Mouse (Mus musculus): ENCODE measurements around the gene Btbd11. TPM values are rescaled to one million over a fixed set of nuclear protein-coding genes. Genes with fewer than 3 reads are reported as not detected.

Gene Btbd11
- polyA plus RNA-seq, 1 experiment from 2014 or later = 1.6 TPM

DNA sequence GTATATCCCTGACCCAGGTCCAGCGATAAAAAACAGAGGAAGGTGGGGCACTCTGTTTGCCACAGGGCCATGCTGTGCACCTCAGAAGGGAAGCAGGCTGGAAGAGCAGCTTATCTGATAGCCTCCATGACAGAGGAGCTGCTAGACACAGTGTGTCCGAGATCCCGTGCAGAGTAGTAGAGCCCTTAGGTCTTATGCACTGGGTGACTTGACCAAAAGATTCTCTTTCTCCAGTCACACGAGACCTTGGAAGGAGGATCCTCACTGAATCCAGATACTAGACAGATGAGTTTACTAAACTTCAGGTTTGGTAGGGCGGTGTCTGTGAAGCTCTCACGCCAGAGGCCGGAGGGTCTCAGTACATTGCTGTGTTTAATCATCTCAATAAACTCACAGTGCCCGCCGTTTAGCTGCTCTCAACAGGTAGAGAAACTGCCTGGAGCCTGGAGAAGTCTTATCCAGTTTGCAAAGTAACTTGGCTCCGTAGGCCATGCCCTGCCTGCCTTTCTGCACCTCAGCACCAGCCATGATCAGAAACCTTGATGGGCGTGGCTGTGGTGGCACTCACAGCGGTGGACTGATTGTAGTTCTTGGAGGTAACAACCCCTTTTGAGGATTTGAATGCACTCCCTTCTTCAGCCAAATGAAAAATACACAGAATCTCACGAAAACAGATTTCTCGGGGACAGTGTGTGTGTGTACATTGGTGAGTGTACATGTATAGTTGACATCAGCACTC is 155.4 kb downstream of the Btbd11 start:
- H3K36me3 ChIP-seq = no peaks in the 10 kb centered on the region
- H3K27ac ChIP-seq = no peak overlapping the region
- 87% methylated on average over 14 of the region's 14 CpGs for WGBS
- H3K4me2 ChIP-seq (replicated peaks) = no peak overlapping the region
- no peak overlapping the region for H3K9ac ChIP-seq
- ATAC-seq = no peak
- H3K27me3 ChIP-seq (replicated peaks) = no peaks in the 10 kb centered on the region
- no peaks in the 10 kb centered on the region for H3K4me1 ChIP-seq (replicated peaks)
- no peak overlapping the region for H3K4me3 ChIP-seq (replicated peaks)
- H3K9me3 ChIP-seq = no peaks in the 10 kb centered on the region

DNA sequence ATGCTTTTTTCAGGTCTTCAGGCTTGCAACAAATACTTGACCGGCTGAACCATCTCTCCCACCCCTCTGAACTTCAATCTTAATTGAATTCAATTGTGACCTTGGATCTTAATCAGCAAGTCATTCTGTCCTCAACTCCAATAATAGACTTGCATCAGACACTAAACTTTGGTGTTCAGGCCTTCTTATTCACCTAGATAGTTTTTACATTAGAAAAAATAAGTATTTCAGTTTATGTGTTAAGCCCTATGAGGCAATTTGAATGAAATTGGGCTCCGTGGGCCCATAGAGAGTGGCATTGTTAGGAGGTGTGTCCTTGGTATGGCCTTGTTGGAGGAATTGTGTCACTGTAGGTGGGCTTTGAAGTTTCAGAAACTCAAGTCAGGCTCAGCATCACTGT is 156.7 kb downstream of the Btbd11 start:
- Histone ChIP-seq H3K27ac (no peak overlapping the region), H3K27me3 (replicated peaks) (no peaks in the 10 kb centered on the region), H3K9me3 (no peaks in the 10 kb centered on the region), H3K4me1 (replicated peaks) (no peaks in the 10 kb centered on the region), H3K36me3 (no peaks in the 10 kb centered on the region), H3K4me3 (replicated peaks) (no peak overlapping the region), H3K4me2 (replicated peaks) (no peak overlapping the region), H3K9ac (no peak overlapping the region)
- ATAC-seq = no peak
- WGBS = 89% methylated on average over 2 of the region's 2 CpGs

GRCm38 (mm10) chr10:85544991-85545390 is 158.4 kb downstream of the Btbd11 start:
- Histone ChIP-seq H3K36me3 (no peaks in the 10 kb centered on the region), H3K27ac (no peak overlapping the region), H3K9me3 (no peaks in the 10 kb centered on the region), H3K27me3 (replicated peaks) (no peaks in the 10 kb centered on the region), H3K4me2 (replicated peaks) (no peak overlapping the region), H3K9ac (no peak overlapping the region), H3K4me3 (replicated peaks) (no peak overlapping the region), H3K4me1 (replicated peaks) (no peaks in the 10 kb centered on the region)
- WGBS = 46% methylated on average over 5 of the region's 5 CpGs
- ATAC-seq = no peak

GRCm38 (mm10) chr10:85555193-85555592 is 168.6 kb downstream of the Btbd11 start:
- WGBS = 63% methylated on average over 8 of the region's 8 CpGs

GRCm38 (mm10) chr10:85561418-85561817 is 174.8 kb downstream of the Btbd11 start:
- 91% methylated on average over 14 of the region's 14 CpGs for WGBS
- Histone ChIP-seq H3K4me2 (replicated peaks) (no peak overlapping the region), H3K9ac (no peak overlapping the region), H3K4me3 (replicated peaks) (no peak overlapping the region), H3K27ac (no peak overlapping the region), H3K27me3 (replicated peaks) (no peaks in the 10 kb centered on the region), H3K4me1 (replicated peaks) (no peaks in the 10 kb centered on the region), H3K36me3 (no peaks in the 10 kb centered on the region), H3K9me3 (no peaks in the 10 kb centered on the region)
- no peak for ATAC-seq

More at GRCm38 (mm10) chr10:85555193-85555592, 168.6 kb downstream of the Btbd11 start:
- Histone ChIP-seq H3K4me3 (replicated peaks) (no peak overlapping the region), H3K27me3 (replicated peaks) (no peaks in the 10 kb centered on the region), H3K36me3 (no peaks in the 10 kb centered on the region), H3K27ac (no peak overlapping the region), H3K9ac (no peak overlapping the region), H3K4me2 (replicated peaks) (no peak overlapping the region), H3K9me3 (no peaks in the 10 kb centered on the region), H3K4me1 (replicated peaks) (no peaks in the 10 kb centered on the region)
- no peak for ATAC-seq

- Histone ChIP-seq H3K9ac (no peak overlapping the region), H3K4me1 (replicated peaks) (no peaks in the 10 kb centered on the region), H3K27me3 (replicated peaks) (no peaks in the 10 kb centered on the region), H3K36me3 (no peaks in the 10 kb centered on the region), H3K4me2 (replicated peaks) (no peak overlapping the region), H3K4me3 (replicated peaks) (no peak overlapping the region), H3K9me3 (no peaks in the 10 kb centered on the region), H3K27ac (no peak overlapping the region)
- 85% methylated on average over 5 of the region's 5 CpGs for WGBS
- ATAC-seq = no peak
Observed at GRCm38 (mm10) chr10:85571456-85571855, 184.8 kb downstream of the Btbd11 start.

DNA sequence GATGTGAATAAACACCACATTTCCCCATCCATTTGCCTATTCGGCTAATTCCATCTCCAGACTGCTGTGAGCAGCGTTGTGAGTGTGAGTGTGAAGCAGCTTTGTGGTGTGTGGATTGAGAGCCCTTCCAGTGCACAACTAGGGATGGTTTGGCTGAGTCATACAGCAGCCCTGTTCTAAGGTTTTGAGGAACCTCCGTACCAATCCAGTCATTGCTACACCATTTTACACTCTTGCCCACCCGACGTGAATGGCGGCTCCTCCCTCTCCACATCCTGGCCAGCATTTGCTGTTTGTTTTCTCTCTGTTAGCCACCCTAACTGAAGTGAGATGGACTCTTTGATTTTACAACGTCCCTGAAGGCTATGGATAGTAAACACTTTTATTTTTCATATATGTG is 186.0 kb downstream of the Btbd11 start:
- H3K4me3 ChIP-seq (replicated peaks) = no peak overlapping the region
- no peaks in the 10 kb centered on the region for H3K36me3 ChIP-seq
- H3K9me3 ChIP-seq = no peaks in the 10 kb centered on the region
- no peaks in the 10 kb centered on the region for H3K4me1 ChIP-seq (replicated peaks)
- no peak for ATAC-seq
- 81% methylated on average over 7 of the region's 7 CpGs for WGBS
- H3K27ac ChIP-seq = no peak overlapping the region
- H3K27me3 ChIP-seq (replicated peaks) = no peaks in the 10 kb centered on the region
- H3K9ac ChIP-seq = no peak overlapping the region
- H3K4me2 ChIP-seq (replicated peaks) = no peak overlapping the region

- Histone ChIP-seq H3K36me3 (no peaks in the 10 kb centered on the region), H3K27me3 (replicated peaks) (no peaks in the 10 kb centered on the region), H3K4me3 (replicated peaks) (no peak overlapping the region), H3K4me1 (replicated peaks) (no peaks in the 10 kb centered on the region), H3K4me2 (replicated peaks) (no peak overlapping the region), H3K9ac (no peak overlapping the region), H3K9me3 (no peaks in the 10 kb centered on the region), H3K27ac (no peak overlapping the region)
- no peak for ATAC-seq
- WGBS = 90% methylated on average over 6 of the region's 6 CpGs
Observed at GRCm38 (mm10) chr10:85577891-85578420, 191.3 kb downstream of the Btbd11 start.

DNA sequence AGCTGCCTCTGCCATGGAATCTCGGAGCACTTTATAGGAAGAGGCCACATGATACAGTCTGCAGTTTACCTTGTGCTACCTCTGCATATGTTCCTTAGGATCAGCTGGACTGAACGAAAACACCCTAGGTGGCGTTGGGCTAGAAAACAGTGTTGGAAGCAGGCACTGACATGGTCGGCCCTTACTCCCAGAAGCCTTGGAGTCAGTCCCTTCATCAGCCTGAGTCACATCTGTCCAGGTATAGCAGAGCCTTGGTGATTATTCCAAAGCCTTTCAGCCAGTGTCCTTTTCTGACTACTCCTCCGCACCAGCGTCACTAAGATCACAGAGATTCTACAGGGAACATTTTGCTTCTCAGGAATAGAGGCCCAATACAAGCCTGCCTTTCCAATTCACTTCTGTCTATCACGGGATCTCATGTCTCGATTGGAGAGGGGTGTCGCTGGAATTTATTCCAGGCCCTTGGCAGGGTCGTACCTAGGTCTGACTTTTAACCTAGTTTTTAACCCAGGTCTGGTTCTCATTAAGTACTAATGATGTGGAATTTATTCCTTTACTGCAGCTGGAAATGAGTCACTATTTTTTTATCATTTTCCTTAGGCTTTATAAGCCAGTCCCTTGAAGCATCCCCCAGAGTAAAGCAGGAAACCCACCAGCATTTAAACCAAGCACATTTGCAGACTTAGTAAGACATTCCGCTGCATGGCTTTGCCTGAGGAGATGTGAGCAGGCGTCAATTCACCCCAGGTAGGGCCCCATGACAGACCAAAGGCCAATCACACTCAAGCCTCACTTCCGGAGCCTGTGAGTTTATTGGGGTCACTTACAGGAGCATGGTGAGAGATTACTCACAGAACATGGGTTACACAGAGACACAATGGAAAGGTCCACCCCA is 192.2 kb downstream of the Btbd11 start:
- Histone ChIP-seq H3K36me3 (no peaks in the 10 kb centered on the region), H3K27ac (no peak overlapping the region), H3K4me3 (replicated peaks) (no peak overlapping the region), H3K9me3 (no peaks in the 10 kb centered on the region), H3K9ac (no peak overlapping the region), H3K4me1 (replicated peaks) (no peaks in the 10 kb centered on the region), H3K4me2 (replicated peaks) (no peak overlapping the region), H3K27me3 (replicated peaks) (no peaks in the 10 kb centered on the region)
- WGBS = 85% methylated on average over 13 of the region's 13 CpGs
- no peak for ATAC-seq

GRCm38 (mm10) chr10:85587758-85588157 is 201.1 kb downstream of the Btbd11 start:
- WGBS = 82% methylated on average over 3 of the region's 3 CpGs
- Histone ChIP-seq H3K4me1 (replicated peaks) (no peaks in the 10 kb centered on the region), H3K4me2 (replicated peaks) (no peak overlapping the region), H3K4me3 (replicated peaks) (no peak overlapping the region), H3K36me3 (no peaks in the 10 kb centered on the region), H3K27me3 (replicated peaks) (no peaks in the 10 kb centered on the region), H3K27ac (no peak overlapping the region), H3K9me3 (no peaks in the 10 kb centered on the region), H3K9ac (no peak overlapping the region)
- no peak for ATAC-seq

GRCm38 (mm10) chr10:85590043-85590442 is 203.4 kb downstream of the Btbd11 start:
- 70% methylated on average over 2 of the region's 2 CpGs for WGBS
- Histone ChIP-seq H3K4me1 (replicated peaks) (no peaks in the 10 kb centered on the region), H3K36me3 (no peaks in the 10 kb centered on the region), H3K4me2 (replicated peaks) (no peak overlapping the region), H3K27ac (no peak overlapping the region), H3K9ac (no peak overlapping the region), H3K27me3 (replicated peaks) (no peaks in the 10 kb centered on the region), H3K9me3 (no peaks in the 10 kb centered on the region), H3K4me3 (replicated peaks) (no peak overlapping the region)
- ATAC-seq = no peak

- no peaks in the 10 kb centered on the region for H3K9me3 ChIP-seq
- H3K4me1 ChIP-seq (replicated peaks) = no peaks in the 10 kb centered on the region
- no peak overlapping the region for H3K9ac ChIP-seq
- 82% methylated on average over 2 of the region's 2 CpGs for WGBS
- H3K36me3 ChIP-seq = no peaks in the 10 kb centered on the region
- no peak for ATAC-seq
- no peaks in the 10 kb centered on the region; the same call in 1 of the 2 replicates for H3K27me3 ChIP-seq (replicated peaks)
- no peak overlapping the region for H3K27ac ChIP-seq
- H3K4me2 ChIP-seq (replicated peaks) = no peak overlapping the region
- no peak overlapping the region for H3K4me3 ChIP-seq (replicated peaks)
Observed at GRCm38 (mm10) chr10:85591296-85591695, 204.7 kb downstream of the Btbd11 start.
